Mouse (Mus musculus) embryonic facial prominence, embryonic 14.5 days (tissue): ENCODE data around the gene Dennd2d. TPM values are rescaled to one million over a fixed set of nuclear protein-coding genes. Genes with fewer than 3 reads are reported as not detected.

Experiments used
- ATAC-seq: fragments of 200-750 bp; cut with Nextera tagmentation; 2 replicates; pipeline ENCODE4 v1.8.0; 2017; ENCODE audit warnings: low read depth, moderate number of reproducible peaks, moderate TSS enrichment
- DNase-seq: peaks from one replicate; pipeline ENCODE4 v3.0.0-alpha.2; 2015; ENCODE audit warnings: low spot score
- H3K27ac ChIP-seq: fragments of 300-500 bp; sonication (generic); replicated peaks from 2 replicates; pipeline ENCODE4 v1.5.1; 2014; ENCODE audit warnings: low read depth, mild to moderate bottlenecking, low read length, moderate library complexity
- H3K27me3 ChIP-seq: fragments of 300-500 bp; sonication (generic); replicated peaks from 2 replicates; pipeline ENCODE4 v1.6.1; 2014; ENCODE audit warnings: low read length; ENCODE audit not compliant: control insufficient read depth, insufficient read depth
- H3K36me3 ChIP-seq: fragments of 300-500 bp; sonication (generic); 2 replicates; pipeline ENCODE4 v1.6.1; 2014; ENCODE audit warnings: low read length, mixed read lengths; ENCODE audit not compliant: control insufficient read depth, insufficient read depth
- H3K4me1 ChIP-seq: fragments of 300-500 bp; sonication (generic); 2 replicates; pipeline ENCODE4 v1.6.1; 2014; ENCODE audit warnings: antibody characterized with exemption, low read length; ENCODE audit not compliant: control insufficient read depth, insufficient read depth
- H3K4me2 ChIP-seq: fragments of 300-500 bp; sonication (generic); 2 replicates; pipeline ENCODE4 v1.6.1; 2014; ENCODE audit warnings: low read depth, mild to moderate bottlenecking, low read length, moderate library complexity, mixed read lengths
- H3K4me3 ChIP-seq: fragments of 300-500 bp; sonication (generic); 2 replicates; pipeline ENCODE4 v1.5.1; 2014; ENCODE audit warnings: low read depth, mild to moderate bottlenecking, low read length
- H3K9ac ChIP-seq: fragments of 300-500 bp; sonication (generic); 2 replicates; pipeline ENCODE4 v1.6.1; 2014; ENCODE audit warnings: low read depth, mild to moderate bottlenecking, low read length, moderate library complexity, mixed read lengths
- H3K9me3 ChIP-seq: fragments of 300-500 bp; sonication (generic); 2 replicates; pipeline ENCODE4 v1.6.1; 2016; ENCODE audit warnings: low read length; ENCODE audit not compliant: control insufficient read depth
- WGBS: fragments of 180-500 bp; shearing (Covaris S2); extraction: QIAGEN DNeasy Blood & Tissue Kit; methylation state at CpG from one replicate; pipeline ENCODE4 v1.1.7; 2014; 5-methylcytosine and 5-hydroxymethylcytosine counted together
- polyA plus RNA-seq: library from polyadenylated mRNA; unstranded; fragments of >200 nt; fragmentation: Nextera tagmentation; extraction: Ambion mirVana; gene quantifications from 2 replicates; pipeline ENCODE4 v1.2.1, GENCODE M21; 2014

Gene Dennd2d
- polyA plus RNA-seq, 1 experiment from 2014 or later = 3.5 TPM

DNA sequence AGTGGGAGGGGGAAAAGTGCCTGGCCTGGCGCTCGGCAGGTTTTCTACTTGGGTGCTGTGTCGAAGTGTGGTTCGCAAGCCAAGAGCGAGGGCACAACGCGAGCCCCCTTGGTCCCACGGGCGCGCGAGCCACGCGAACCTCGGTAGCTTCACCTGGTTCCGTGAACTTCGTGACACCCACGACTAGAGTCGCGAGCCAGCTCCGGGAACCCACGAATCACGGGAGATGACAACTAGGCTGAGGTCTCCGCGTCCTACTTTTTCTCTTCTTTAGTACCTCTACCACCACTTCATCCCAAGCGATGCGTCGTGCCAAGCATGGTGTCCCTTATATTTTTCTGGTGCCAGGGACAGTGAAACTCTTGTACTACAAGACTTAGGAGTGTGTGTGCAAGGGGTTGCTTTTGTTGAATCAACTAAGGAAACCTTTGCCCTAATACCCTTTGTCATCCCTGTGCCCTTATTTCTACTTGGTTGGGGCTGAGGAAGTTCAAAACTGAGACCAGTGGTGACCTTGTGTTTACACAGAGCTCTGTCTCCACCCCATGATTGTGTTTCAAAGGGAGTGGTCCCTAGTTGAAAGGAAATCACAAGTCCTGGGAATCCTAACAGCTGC, 65.8 kb downstream of the Dennd2d start:
- DNase-seq = peak; percentile 73

DNA sequence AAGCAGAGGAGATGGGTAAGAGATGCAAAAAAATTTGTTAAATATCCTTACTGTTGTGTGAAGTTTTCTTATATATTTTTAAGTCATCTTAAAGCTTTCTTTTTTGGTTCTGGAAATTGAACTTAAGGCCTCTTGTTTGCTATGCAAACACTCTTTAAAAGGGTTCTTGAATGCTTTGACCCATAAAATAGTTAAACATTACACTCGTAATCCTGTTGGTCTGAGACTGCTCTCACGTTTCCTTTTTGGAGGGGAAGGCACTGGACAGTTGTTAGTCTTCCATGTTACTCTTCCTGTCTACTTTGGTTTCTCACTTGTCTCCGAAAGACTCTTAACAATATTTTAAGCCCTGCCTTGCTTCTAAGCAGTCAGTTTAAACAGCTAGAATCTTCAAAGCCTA, 66.8 kb downstream of the Dennd2d start:
- DNase-seq (no peak), ATAC-seq (no peak)
- WGBS = 35% methylated on average over 3 of the region's 3 CpGs
- Histone ChIP-seq H3K27me3 (no peaks in the 10 kb centered on the region), H3K27ac (peak overlapping the region; percentile 10; the same call in 1 of the 2 replicates), H3K9ac (no peak overlapping the region), H3K4me1 (peaks cover 12% of the 10 kb centered on the region), H3K36me3 (peaks cover 15% of the 10 kb centered on the region), H3K4me2 (peak overlapping the region; percentile 71; the same call in 1 of the 2 replicates), H3K4me3 (peak overlapping the region; percentile 90; the same call in 1 of the 2 replicates), H3K9me3 (no peaks in the 10 kb centered on the region)

More for the DNA sequence above, 65.8 kb downstream of the Dennd2d start:
- Histone ChIP-seq H3K4me3 (peak overlapping the region; percentile 90), H3K4me2 (peak overlapping the region; percentile 71), H3K27ac (peak overlapping the region; percentile 99), H3K9ac (peak overlapping the region; percentile 93), H3K27me3 (no peaks in the 10 kb centered on the region), H3K4me1 (peaks cover 12% of the 10 kb centered on the region), H3K36me3 (peaks cover 7% of the 10 kb centered on the region; the same call in 1 of the 2 replicates), H3K9me3 (no peaks in the 10 kb centered on the region)
- WGBS = 0% methylated on average over 27 of the region's 27 CpGs
- peak; percentile 24 for ATAC-seq

Other genes with a start within 250 kb of the Dennd2d start
- not detected in 2 replicates for gene Chil6, start 76.2 kb upstream of the Dennd2d start, polyA plus RNA-seq
- 67.1 and 69.9 TPM in 2 replicates for gene Dram2, start 65.4 kb downstream of the Dennd2d start, polyA plus RNA-seq
- 65.9 and 67.9 TPM in 2 replicates for gene Cept1, start 65.4 kb downstream of the Dennd2d start, polyA plus RNA-seq
- gene Lrif1, start 202.6 kb downstream of the Dennd2d start, polyA plus RNA-seq = 12.4 and 16.8 TPM in 2 replicates